Mouse (Mus musculus): ENCODE measurements around the gene Apex1.
"Not testable (repeated sequence)": the region's sequence is repeated elsewhere in the genome, so short reads cannot be mapped to it uniquely, and the experiment has no call there.

Apex1 gene

DNA sequence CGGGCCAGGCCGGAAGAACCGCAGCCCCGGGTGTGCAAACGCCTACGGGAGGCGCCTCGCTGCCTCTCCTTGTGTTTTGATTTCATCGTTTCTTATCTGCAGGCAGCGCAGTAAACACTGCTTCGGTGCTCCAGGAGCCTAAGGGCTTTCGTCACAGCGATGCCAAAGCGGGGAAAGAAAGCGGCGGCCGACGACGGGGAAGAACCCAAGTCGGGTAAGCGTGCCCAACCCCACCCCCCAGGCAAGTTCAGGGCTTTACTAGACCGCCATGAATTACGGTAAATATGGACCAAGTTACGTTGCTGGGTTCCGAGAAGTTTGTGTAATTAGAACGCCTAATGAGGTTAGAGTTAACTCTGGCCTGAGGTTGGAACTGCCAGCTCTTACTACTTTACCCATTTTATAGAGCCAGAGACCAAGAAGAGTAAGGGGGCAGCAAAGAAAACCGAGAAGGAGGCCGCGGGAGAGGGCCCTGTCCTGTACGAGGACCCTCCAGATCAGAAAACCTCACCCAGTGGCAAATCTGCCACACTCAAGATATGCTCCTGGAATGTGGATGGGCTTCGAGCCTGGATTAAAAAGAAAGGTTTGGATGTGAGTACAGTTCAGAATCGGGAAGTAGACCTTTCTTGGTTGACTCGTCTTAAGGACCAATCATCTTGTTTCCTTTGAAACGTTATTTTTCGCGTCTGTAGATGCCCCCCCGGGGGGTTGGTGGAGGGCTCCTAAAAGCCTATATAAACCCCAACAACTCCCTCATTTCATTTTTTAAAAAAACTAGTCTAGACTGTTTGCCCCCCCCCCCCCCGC, 548 bp downstream of the Apex1 start:
- DNase-seq (ENCODE audit: extremely low read depth, low read depth), result peak; percentile 20

DNA sequence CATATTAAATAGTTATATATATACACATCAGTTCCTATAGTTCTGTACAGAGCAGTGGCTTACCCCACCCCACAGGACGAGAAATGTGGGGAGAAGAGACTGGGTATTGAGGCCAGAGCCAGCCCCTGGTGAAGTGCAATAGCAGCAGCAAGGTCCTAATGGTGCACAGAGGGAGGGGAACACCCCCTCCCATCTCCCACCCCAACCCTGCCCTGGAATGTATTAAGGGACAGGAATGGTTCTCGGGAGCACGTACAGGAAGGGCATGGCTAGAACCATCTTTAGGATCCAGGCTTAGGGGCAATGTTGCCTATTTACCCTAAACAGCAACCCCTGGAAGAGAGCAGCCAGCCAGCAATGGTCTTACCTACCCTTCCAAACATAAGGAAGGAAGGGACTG, 2.6 kb downstream of the Apex1 start:
- no peak for DNase-seq (ENCODE audit: extremely low read depth, low read depth)

DNA sequence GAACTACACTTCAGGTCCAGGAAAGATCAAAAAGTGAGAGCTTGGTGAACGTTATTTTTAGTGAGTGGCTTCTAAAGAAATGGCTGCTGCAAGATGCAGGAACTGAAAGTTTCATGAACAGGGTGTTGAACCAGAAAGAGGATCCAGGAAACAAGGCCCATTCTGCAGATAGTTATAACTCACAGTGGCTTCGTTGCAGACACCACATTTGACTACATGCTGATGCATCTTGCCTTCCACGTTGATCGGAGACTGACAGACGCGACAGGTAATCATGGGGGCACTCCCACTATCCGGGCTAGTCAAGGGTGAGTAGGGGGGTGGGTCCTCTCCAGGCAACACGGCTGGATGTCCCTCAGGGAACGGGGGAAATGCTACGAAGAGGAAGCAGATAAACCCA, 5.2 kb downstream of the Apex1 start:
- DNase-seq (ENCODE audit: extremely low read depth, low read depth), result no peak

DNA sequence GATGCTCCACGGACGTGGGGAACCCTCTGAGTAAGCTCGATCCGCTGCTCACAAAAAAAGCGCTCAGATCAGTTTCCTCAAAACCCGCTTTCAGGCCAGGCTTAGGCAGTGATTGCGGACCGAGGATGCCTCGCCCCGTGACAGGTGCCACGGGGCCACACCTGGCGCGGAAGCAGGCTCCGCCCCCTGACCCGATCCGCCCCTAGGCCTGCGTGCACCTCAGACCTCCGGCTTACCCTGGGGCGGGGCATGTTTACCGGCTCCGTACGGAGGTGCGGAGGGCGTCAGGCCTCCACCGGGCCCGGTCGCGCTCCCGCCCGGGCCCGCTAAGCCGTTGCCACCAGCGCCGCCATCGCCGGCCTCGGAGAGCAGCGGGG, 5.6 kb downstream of the Apex1 start:
- DNase-seq (ENCODE audit: extremely low read depth, low read depth), result no peak

DNA sequence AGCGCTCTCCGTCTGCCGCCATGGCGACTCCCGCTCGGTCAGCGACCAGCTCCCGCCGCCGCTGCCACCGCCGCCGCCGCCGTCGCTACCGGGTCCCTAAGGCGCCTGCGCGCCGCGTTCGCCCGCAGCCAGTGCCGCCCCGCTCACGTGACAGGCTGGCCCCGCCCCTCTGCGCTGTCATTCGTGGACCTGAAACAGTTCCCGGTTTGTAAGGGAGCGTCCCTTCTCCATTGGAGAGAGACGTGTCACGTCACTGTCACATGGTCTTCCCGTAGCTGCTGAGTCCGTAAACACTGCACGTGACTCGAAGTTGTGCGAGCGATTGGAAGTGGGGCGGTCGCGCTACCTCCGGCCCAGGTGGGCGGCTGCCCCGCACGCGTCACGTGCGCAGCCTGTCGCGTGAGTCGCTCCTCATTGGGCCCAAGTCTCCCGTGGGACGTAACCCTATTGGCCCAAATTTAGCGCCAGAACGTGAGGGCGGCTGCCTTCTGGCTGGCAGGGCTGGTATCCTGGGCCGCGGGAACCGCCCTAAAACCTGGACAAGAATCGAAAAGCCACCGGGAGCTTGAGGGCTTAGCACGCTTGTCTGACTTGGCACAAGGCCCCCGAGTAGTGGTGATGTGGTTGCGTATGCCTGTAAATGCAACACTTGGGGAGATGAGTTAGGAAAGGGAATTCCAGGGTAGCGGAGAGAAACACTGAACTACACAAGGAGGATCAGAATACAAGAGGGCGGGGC, 6.2 kb downstream of the Apex1 start, which contains the start of the genes Pip4p1 and Pnp:
Gene Pip4p1, minus strand, starts transcription at position 103 of the 739 bp plus-strand sequence.
Gene Pnp, plus strand, starts transcription at position 329 of the 739 bp plus-strand sequence.
- peak; percentile 100 for DNase-seq (ENCODE audit: extremely low read depth, low read depth)

DNA sequence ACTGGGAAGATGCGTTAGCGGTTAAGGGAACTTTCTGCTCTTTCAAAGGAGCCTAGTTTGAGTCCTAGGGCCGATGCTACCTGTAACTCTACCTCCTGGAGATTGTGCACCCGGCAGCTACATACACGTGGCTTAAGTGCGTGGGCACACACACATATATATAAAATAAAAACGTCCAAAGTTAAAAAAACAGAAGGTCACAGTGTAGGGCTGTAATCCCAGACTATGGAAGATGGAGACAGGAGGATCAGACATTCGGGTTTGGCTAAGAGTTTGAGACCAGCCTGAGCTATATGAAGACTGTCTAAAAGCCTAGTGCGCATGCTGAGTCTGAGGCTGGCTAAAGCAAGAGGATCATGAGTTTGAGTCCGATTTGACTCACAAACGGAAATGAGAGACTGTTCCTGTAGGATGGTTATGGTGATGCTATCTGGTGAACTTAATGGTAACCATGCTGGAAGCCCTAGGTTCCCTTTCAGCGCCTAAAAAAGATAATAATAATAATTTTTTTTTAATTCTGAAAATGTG, 6.8 kb downstream of the Apex1 start:
- DNase-seq (ENCODE audit: extremely low read depth, low read depth), result peak; percentile 38

DNA sequence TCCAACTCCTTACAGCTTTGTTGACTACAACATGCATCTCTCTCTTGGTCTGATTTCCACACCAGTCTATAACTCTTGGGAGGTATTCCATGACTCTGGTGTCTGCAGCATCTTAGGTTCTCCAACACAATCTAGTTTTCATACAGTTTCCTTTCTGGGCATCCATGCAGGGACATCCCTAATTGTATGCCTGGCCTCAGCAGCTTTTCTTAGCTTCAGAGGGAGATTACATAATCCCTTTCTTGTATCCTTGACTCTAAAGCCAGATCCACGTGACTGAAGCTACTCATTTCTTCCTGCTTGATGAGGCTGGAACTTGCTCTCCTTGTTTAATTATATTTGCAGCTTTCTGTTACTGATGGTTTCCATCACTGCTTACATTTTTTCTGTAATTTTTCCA, 11.9 kb downstream of the Apex1 start:
- DNase-seq (ENCODE audit: extremely low read depth, low read depth), result no peak

DNA sequence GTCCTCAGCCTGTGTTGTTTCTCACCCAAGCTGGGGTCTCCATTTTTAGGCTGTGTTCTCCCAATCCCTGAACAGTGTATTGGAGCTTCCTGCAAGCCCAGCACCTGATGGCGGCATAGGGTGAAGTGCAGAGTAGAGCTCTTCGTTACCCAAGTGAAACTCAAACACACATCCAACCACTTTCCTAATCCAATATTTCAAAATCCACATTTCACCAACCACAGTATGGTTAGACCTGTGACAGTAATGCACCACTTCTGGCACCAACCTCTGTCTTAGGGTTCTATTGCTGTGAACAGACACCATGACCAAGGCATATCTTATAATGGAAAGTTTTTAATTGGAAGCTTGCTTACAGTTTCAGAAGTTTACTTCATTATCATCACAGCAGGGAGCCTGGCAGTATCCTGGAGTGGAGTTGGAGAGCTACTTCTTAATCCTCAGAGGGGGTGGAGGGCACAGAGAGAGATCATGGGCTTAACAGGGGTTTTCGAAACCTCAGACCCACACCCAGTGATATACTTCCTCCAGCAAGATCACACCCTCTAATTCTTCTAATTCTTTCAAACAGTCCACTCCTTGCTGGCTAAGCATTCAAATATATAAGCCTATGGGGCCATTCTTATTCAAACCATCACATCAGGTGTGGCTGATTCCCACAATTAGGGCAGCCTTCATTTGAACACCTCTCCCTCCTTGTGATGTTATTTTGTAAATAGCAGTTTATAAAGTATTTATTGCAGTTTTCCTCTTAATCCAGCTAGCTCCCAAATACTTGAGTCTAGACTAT, 13.5 kb downstream of the Apex1 start:
- DNase-seq (ENCODE audit: extremely low read depth, low read depth), result no peak

DNA sequence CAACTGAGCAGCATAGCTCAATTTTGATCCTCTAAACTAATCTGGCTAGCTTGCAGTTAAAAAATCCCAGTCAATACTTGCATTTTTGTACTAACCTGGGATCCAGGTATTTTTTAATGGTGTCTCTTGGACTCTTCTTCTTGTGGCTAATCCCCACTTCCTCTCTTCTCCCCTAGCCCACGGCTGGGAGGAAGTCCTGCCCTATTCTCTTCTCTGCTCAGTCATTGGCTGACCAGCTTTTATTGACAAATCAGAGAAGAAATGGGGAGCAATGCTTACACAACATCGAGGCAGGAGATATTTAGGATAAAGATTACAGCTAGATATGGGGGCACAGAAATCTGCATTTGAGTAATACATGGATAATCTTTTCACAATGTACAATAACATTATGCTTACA, 14.2 kb downstream of the Apex1 start:
- DNase-seq (ENCODE audit: extremely low read depth, low read depth), result peak; percentile 81

DNA sequence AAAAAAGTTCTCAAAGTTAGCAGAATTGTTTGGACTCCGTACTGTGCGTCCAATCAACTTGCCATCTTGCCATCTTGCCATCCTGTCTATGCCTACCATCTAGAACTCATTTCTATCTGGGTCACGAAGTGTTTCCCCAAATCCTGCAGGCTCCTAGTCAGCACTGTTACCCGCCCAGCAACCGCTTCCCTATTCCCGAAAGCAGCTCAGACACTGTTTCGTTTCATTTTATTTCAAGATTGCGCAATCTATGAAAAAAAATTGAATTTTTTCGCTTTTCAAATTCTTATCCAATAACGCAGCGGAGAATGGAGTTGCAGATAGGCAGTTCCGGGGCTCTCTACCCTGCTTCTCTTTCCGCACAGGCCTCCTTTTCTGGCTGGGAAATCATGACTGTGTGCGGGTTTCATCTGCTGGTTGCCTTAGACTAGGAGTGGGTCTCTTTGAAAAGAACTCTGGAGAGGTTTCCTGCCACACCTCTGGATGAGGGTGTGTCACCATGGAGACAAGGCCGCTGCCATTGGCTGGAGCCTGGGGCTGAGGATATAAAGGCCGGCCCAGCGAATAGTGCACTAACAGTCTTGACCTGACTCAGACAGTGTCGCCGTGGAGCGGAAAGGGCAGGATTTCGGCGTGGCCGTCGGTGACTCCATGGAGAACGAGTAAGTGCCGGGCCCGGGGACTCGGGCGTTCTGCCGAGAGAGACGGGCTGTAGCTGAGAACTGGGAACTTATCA, 19.3 kb downstream of the Apex1 start, which contains the start of gene Gm49342:
Gene Gm49342, plus strand, starts transcription at position 586 of the 736 bp plus-strand sequence.
- DNase-seq (ENCODE audit: extremely low read depth, low read depth), result peak; percentile 89

DNA sequence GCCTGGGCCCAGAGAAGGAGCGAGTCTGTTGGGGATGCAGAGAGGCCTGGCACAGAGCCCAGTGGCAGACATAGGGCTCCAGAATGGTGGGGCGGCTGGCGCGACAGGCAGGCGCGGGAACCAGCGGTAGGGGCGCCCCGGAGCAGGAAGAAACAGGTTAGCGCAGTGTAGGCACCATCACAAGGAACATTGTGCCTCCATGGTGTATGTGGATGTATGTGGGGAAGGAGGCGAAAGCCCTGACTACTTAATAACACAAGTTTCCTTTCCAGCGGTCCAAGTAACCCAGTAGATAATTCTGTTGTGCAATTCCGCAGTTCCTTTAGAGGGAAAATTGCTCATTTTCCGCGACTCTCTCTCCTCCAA, 19.9 kb downstream of the Apex1 start:
- not testable (repeated sequence) for DNase-seq (ENCODE audit: extremely low read depth, low read depth)

DNA sequence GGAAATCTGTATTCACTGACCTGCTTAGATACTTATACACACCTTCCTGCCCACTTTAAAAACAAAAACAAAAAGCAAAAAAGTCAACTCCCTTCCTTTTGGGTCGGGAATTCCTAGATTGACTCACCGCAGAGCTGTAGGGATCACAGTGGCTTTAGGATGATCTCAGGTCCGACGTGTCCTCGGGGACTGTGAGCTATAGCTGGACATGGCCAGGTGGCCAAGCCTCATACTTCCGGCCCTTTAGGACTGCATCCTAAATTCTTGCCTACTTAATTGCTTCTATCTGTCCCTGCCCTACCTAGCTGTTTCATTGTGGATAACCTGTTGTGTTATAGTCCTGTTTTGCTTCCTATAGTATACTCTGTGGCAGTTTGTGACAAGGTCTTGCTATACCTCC, 20.3 kb downstream of the Apex1 start:
- not testable (repeated sequence) for DNase-seq (ENCODE audit: extremely low read depth, low read depth)

DNA sequence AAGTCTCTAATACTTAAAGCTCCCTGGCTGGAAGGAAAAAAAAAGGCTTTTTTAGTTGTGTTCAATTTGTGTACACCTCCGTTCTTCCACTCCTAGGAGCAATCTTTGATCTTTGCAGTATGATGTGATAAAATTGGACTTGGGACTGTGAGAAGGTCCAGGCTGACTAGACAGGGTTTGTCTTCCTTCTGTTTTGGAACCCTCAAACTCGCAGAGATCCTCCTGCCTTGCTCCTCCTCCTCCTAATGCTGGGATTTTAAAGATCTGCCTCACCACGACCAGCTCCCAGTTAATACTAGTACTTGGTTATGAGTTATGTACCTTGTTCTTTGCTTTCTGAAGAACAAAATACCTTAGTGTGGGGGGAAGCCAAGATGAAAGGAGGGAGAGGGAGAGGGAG, 20.8 kb downstream of the Apex1 start:
- not testable (repeated sequence) for DNase-seq (ENCODE audit: extremely low read depth, low read depth)

DNA sequence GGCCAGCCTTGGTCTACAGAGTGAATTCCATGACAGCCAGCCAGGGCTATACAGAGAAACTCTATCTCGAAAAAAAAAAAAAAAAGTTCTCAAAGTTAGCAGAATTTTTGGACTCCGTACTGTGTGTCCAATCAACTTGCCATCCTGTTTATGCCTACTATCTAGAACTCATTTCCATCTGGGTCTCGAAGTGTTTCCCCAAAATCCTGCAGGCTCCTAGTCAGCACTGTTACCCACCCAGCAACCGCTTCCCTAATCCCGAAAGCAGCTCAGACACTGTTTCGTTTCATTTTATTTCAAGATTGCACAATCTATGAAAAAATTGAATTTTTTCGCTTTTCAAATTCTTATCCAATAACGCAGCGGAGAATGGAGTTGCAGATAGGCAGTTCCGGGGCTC, 30.7 kb downstream of the Apex1 start:
- DNase-seq (ENCODE audit: extremely low read depth, low read depth), result no peak

DNA sequence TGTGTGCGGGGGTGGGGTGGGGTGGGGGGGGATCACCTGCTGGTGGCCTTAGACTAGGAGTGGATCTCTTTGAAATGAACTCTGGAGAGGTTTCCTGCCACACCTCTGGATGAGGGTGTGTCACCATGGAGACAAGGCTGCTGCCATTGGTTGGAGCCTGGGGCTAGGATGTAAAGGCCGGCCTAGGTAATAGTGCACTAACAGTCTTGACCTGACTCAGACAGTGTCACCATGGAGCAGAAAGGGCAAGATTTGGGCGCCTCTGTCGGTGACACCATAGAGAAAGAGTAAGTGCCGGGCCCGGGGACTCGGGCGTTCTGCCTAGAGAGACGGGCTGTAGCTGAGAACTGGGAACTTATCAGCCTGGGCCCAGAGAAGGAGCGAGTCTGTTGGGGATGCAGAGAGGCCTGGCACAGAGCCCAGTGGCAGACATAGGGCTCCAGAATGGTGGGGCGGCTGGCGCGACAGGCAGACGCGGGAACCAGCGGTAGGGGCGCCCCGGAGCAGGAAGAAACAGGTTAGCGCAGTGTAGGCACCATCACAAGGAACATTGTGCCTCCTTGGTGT, 31.3 kb downstream of the Apex1 start, which contains the start of gene Pnp2:
Gene Pnp2, plus strand, starts transcription at position 51 of the 567 bp plus-strand sequence.
- DNase-seq (ENCODE audit: extremely low read depth, low read depth), result not testable (repeated sequence)

DNA sequence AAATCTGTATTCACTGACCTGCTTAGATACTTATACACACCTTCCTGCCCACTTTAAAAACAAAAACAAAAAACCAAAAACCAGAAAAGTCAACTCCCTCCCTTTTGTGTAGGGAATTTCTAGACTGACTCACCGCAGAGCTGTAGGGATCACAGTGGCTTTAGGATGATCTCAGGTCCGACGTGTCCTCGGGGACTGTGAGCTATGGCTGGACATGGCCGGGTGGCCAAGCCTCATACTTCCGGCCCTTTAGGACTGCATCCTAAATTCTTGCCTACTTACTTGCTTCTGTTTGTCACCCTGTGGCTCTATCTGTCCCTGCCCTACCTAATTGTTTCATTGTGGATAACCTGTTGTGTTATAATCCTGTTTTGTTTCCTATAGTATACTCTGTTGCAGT, 32.0 kb downstream of the Apex1 start:
- not testable (repeated sequence) for DNase-seq (ENCODE audit: extremely low read depth, low read depth)

DNA sequence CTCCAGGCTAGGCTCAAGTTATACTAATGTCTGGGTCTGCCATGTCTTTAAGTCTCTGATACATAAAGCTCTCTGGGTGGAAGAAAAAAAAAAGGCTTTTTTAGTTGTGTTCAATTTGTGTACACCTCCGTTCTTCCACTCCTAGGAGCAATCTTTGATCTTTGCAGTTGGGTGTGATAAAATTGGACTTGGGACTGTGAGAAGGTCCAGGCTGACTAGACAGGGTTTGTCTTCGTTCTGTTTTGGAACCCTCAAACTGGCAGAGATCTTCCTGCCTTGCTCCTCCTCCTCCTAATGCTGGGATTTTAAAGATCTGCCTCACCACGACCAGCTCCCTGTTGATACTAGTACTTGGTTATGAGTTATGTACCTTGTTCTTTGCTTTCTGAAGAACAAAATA, 32.4 kb downstream of the Apex1 start:
- DNase-seq (ENCODE audit: extremely low read depth, low read depth), result not testable (repeated sequence)

DNA sequence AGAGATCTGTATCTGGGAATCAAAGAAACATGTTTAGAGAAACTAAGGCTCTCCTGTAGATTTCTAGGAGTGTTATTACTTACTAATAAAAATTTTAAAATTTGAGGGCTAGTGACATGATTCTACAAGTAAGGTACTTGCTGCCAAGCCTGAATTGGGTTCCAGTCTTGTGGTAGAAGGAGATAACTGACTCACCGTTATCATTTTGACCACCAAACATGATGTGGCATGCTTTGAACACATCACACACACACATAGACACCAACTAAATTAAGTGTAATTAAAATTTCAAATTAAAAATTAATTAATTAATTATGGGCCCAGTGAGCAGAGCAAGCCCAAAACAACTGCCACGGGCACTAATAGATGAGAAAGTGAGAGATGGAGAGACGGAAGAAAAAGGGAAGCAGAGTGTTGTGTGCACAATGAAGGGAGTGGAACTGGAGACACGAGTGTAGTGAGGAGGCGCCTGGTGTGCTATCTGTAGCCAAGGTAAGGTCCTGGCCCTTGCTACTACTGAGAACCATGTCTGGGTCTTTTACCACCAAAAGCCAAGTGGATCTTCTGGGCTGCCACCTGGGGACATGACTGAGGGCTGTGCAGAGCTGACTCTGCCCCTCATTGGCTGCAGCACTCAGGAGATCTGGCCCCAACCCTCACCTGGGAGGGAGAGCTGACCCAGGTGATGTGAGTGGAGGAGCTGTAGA, 33.7 kb downstream of the Apex1 start:
- not testable (repeated sequence) for DNase-seq (ENCODE audit: extremely low read depth, low read depth)

DNA sequence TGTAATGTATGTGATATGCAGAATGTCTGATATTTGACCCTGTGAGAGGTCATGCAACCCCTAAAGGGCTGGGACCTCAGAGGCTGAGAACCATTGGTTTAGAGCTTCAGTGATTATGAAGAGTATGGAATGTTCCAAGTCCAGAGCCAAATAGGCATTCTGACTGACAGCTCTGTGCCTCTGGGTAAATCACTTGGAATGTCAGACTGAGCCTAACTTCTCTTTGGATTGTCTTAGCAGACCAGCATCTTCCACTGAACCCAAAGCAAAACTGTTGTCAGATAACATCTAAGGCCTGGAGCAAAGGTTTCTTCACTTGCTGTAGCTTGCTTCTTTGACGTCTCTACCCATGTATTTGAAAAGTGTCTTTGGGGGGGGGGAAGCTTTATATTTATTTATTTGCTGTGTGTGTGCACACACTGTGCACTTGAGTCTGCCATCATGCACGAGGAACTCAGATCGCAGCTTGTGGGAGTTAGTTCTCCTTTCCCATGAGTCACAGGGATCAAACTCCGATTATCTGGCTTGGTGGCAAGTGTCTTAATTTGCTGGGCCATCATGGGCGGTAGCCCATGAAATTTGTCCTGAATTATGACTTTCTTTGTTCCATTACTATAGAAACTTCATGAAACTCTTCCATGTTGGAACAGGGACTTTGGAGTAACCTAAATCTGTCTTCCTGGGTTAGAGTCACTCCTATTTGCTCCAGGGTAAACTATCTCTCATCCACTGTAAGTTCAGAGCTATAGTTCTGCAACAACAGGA, 43.6 kb downstream of the Apex1 start:
- no peak for DNase-seq (ENCODE audit: extremely low read depth, low read depth)
